Mouse (Mus musculus): ENCODE measurements at regions not wholly inside any gene's neighbourhood (a gene's known extent, or its start where the extent isn't known, plus 50 kb on each side); places are given as distances from the start of the nearest gene placed in this dataset.

GRCm38 (mm10) chr15:51721363-51721762 is 2163.3 kb upstream of the Gm7489 start:
- TF ChIP-seq CTCF (IDR thresholded peaks at IDR 0.05; ENCODE audit: borderline replicate concordance, insufficient read depth, low read length) (no peak), POLR2A (IDR thresholded peaks at IDR 0.05; ENCODE audit: low read depth, low read length) (no peak)

Data from embryonic fibroblast, embryonic 13.5 days (primary cell).